Mouse (Mus musculus) midbrain, embryonic 11.5 days (tissue): ENCODE results near the gene Cpa1. TPM values are rescaled to one million over a fixed set of nuclear protein-coding genes. Genes with fewer than 3 reads are reported as not detected.

Source experiments
- ATAC-seq: fragments of 200-750 bp; cut with Nextera tagmentation; 2 replicates; pipeline ENCODE4 v1.8.0; 2017; ENCODE audit warnings: moderate TSS enrichment, moderate library complexity; ENCODE audit not compliant: low FRiP score
- DNase-seq: peaks from one replicate; pipeline ENCODE4 v3.0.0; 2015; ENCODE audit warnings: low spot score; ENCODE audit errors: missing footprints
- H3K27ac ChIP-seq: fragments of 300-500 bp; sonication (generic); 2 replicates; pipeline ENCODE4 v1.5.1; 2014; ENCODE audit warnings: low read depth, low read length
- H3K27me3 ChIP-seq: fragments of 300-500 bp; sonication (generic); 2 replicates; pipeline ENCODE4 v1.6.1; 2014; ENCODE audit warnings: mild to moderate bottlenecking, low read length, moderate library complexity, mixed read lengths; ENCODE audit not compliant: control insufficient read depth, insufficient read depth
- H3K36me3 ChIP-seq: fragments of 300-500 bp; sonication (generic); 2 replicates; pipeline ENCODE4 v1.6.1; 2014; ENCODE audit warnings: mild to moderate bottlenecking, low read length, moderate library complexity, mixed read lengths; ENCODE audit not compliant: control insufficient read depth, insufficient read depth
- H3K4me1 ChIP-seq: fragments of 300-500 bp; sonication (generic); 2 replicates; pipeline ENCODE4 v1.6.1; 2014; ENCODE audit warnings: low read length; ENCODE audit not compliant: control insufficient read depth, insufficient read depth
- H3K4me2 ChIP-seq: fragments of 300-500 bp; sonication (generic); 2 replicates; pipeline ENCODE4 v1.6.1; 2014; ENCODE audit warnings: mild to moderate bottlenecking, moderate library complexity
- H3K4me3 ChIP-seq: fragments of 300-500 bp; sonication (generic); 2 replicates; pipeline ENCODE4 v1.5.1; 2014; ENCODE audit warnings: low read depth, low read length
- H3K9ac ChIP-seq: fragments of 300-500 bp; sonication (generic); 2 replicates; pipeline ENCODE4 v1.6.1; 2014; ENCODE audit warnings: low read length
- H3K9me3 ChIP-seq: fragments of 300-500 bp; sonication (generic); 2 replicates; pipeline ENCODE4 v1.6.1; 2016; ENCODE audit warnings: low read length; ENCODE audit not compliant: control insufficient read depth
- WGBS: fragments of 180-500 bp; shearing (Covaris S2); extraction: QIAGEN DNeasy Blood & Tissue Kit; methylation state at CpG from one replicate; pipeline ENCODE4 v1.1.7; 2014; 5-methylcytosine and 5-hydroxymethylcytosine counted together
- polyA plus RNA-seq: library from polyadenylated mRNA; unstranded; fragments of >200 nt; fragmentation: Nextera tagmentation; extraction: Ambion mirVana; gene quantifications from 2 replicates; pipeline ENCODE4 v1.2.1, GENCODE M21; 2014

Gene Cpa1
- polyA plus RNA-seq, 1 experiment from 2014 or later, result 0.08 TPM

DNA sequence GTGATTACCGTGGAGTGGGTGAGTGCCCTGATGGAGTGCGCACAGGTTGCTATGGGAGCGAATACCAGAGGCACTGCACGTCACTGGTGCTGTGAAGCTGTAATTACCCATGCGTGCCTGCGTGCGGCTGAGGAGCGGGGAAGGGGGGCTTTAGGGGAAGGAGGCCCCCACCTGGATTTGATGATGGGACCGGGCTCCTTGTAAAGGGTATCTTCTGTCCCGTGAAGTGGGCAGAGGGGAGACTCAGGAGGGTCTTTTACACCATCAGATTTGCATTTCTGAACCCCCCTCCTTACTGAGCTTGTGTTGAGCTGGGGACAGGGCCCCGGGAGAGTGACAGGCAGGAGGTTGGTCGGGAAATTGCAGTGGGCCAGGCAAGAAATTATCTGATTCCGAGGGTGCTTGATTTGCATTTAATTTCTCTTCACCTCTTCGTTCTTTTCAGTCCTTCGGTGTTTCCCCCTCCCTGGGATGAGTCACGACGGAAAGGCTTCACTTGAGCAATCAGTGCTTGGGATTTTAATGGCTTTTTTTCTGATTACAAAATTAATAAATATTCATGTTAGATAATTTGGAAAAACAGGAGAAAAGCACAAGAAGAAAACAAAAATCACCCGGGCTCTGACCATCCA is 20.9 kb upstream of the Cpa1 start:
- Histone ChIP-seq H3K9me3 (no peaks in the 10 kb centered on the region), H3K4me2 (peak overlapping the region; percentile 46), H3K27ac (peak overlapping the region; percentile 94), H3K9ac (peak overlapping the region; percentile 61), H3K4me3 (0 out of 2 replicates have a peak overlapping the region, but pooled peaks have one; percentile 11), H3K36me3 (no peaks in the 10 kb centered on the region), H3K27me3 (no peaks in the 10 kb centered on the region), H3K4me1 (peaks cover 53% of the 10 kb centered on the region)
- peak; percentile 81 for ATAC-seq
- WGBS, result 2% methylated on average over 18 of the region's 18 CpGs
- peak; percentile 97 for DNase-seq

DNA sequence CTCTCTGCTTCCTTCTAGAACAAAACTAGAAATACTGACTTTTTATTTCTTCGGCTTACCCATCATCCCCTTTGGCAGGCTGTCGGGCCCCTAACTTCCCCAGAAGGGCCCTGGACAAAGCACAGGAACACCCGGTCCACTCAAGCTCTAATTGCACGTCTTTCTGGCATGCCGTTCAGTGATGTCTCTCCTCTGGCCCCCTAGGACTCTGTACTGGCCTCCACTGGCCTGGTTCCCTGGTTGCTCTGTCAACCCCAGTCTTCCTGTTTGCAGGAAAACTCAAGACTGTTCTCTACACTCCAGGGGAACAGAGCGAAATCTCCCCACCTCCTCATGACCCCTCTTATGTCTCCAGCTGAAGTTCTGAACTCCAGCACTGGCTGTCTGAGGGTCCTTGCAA is 20.3 kb upstream of the Cpa1 start:
- ATAC-seq (no peak), DNase-seq (peak; percentile 90)
- H3K9me3 ChIP-seq, result no peaks in the 10 kb centered on the region
- peak overlapping the region; percentile 46; the same call in 1 of the 2 replicates for H3K4me2 ChIP-seq
- H3K27me3 ChIP-seq, result no peaks in the 10 kb centered on the region
- H3K9ac ChIP-seq, result peak overlapping the region; percentile 61
- H3K4me3 ChIP-seq, result no peak overlapping the region
- peaks cover 53% of the 10 kb centered on the region for H3K4me1 ChIP-seq
- no peaks in the 10 kb centered on the region for H3K36me3 ChIP-seq
- peak overlapping the region; percentile 94 for H3K27ac ChIP-seq
- 18% methylated on average over 6 of the region's 6 CpGs for WGBS

DNA sequence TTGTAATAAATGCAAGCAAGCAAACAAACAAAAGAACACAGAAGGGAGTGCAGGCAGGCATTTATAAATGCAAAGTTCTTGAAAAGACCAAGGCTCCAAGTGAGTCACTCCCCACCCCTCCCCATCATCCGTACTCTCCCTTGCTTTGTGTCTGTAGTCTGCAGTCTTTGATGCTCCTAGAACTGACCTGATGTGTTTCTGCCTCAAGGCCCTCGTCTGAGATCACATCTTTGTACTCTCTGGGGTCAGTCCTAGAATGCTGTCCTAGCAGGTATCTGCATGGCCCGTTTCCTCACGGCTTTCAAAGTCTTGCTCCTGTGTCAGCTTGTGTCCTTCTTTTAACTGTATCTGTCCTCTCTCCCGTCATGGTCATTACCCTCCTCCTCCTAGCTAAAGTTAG is 19.4 kb upstream of the Cpa1 start:
- 59% methylated on average over 5 of the region's 5 CpGs for WGBS
- Histone ChIP-seq H3K4me1 (peaks cover 48% of the 10 kb centered on the region), H3K36me3 (no peaks in the 10 kb centered on the region), H3K4me3 (no peak overlapping the region), H3K9me3 (no peaks in the 10 kb centered on the region), H3K27ac (peak overlapping the region; percentile 94; the same call in 1 of the 2 replicates), H3K27me3 (no peaks in the 10 kb centered on the region), H3K9ac (no peak overlapping the region), H3K4me2 (no peak overlapping the region)
- ATAC-seq (no peak), DNase-seq (no peak)

GRCm38 (mm10) chr6:30620591-30620990 is 18.4 kb upstream of the Cpa1 start:
- H3K27me3 ChIP-seq, result no peaks in the 10 kb centered on the region
- no peak for ATAC-seq
- no peak overlapping the region for H3K9ac ChIP-seq
- no peaks in the 10 kb centered on the region for H3K9me3 ChIP-seq
- H3K4me2 ChIP-seq, result no peak overlapping the region
- H3K4me3 ChIP-seq, result no peak overlapping the region
- peaks cover 39% of the 10 kb centered on the region for H3K4me1 ChIP-seq
- no peak for DNase-seq
- WGBS, result 84% methylated on average over 4 of the region's 4 CpGs
- no peak overlapping the region for H3K27ac ChIP-seq
- H3K36me3 ChIP-seq, result no peaks in the 10 kb centered on the region

DNA sequence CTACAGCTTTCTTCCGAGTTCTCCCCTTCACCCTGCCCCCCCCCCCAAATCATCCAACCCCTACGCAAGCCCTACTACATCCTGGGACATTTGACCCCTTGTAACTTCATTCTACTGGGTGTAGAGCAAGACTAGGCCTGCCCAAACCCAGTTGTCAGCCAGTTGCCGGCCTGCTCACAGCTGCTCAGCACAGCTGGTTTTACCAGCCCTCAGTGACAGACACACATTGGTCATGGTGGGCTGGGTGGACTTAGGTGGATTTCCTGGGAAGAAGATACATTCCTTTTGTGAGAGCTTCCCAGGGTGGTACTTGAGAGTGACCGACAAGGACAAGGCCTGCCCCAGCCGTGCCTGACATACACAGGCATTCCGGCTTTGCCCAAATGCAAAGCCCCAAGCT is 18.0 kb upstream of the Cpa1 start:
- Histone ChIP-seq H3K4me1 (peaks cover 35% of the 10 kb centered on the region), H3K27ac (no peak overlapping the region)
- WGBS, result 95% methylated on average over 6 of the region's 6 CpGs

DNA sequence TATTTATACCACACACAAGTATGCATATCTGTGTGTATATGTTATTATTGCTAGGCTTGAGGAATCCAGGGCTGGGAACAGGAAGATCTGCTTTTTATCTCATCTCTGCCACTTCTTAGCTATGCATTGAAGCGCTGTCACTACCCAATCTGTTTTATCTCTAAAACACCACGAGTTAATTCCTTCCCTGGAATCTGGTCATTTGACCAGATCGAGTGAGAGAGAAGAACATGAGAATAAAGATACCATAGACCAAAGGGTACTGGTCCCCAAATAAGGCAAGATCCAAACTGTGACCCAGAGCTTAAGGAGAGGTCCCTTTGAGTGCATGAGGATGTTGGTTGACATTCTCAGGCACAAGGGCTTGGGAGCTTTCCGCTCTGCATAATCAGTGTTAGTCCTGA is 17.0 kb upstream of the Cpa1 start:
- no peak overlapping the region for H3K4me2 ChIP-seq
- no peak overlapping the region for H3K27ac ChIP-seq

More for the DNA sequence above, 18.0 kb upstream of the Cpa1 start:
- DNase-seq, result no peak
- no peaks in the 10 kb centered on the region for H3K36me3 ChIP-seq
- ATAC-seq, result no peak
- H3K9me3 ChIP-seq, result no peaks in the 10 kb centered on the region
- H3K4me3 ChIP-seq, result no peak overlapping the region
- H3K9ac ChIP-seq, result no peak overlapping the region
- H3K27me3 ChIP-seq, result no peaks in the 10 kb centered on the region
- H3K4me2 ChIP-seq, result no peak overlapping the region

DNA sequence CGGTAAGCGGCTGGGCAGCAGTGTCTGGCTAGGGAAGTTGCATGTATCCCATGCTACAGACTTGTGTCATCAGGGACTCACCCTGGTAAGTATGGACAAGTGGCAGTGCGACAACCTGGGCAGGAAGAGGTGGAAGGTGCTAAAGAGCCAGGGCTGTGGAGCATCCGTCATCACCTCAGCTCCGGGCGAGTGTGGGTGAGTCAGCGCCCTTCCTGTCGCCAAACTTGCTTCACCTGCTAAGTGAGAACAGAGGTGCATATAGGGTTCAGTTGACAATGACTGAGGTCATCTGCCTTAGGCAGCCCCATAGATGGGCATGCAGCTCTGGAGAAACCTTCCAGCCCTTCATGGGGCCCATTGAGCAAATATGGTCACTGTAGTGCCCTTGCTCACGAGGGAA is 14.3 kb upstream of the Cpa1 start:
- ATAC-seq (no peak), DNase-seq (no peak)
- Histone ChIP-seq H3K4me1 (no peaks in the 10 kb centered on the region), H3K27ac (no peak overlapping the region), H3K4me3 (no peak overlapping the region), H3K9ac (no peak overlapping the region), H3K27me3 (no peaks in the 10 kb centered on the region), H3K36me3 (no peaks in the 10 kb centered on the region), H3K4me2 (no peak overlapping the region), H3K9me3 (no peaks in the 10 kb centered on the region)
- WGBS, result 93% methylated on average over 9 of the region's 9 CpGs

More for the DNA sequence above, 17.0 kb upstream of the Cpa1 start:
- no peaks in the 10 kb centered on the region for H3K36me3 ChIP-seq
- H3K4me1 ChIP-seq, result peaks cover 25% of the 10 kb centered on the region
- no peak overlapping the region for H3K4me3 ChIP-seq
- DNase-seq (no peak), ATAC-seq (no peak)
- 82% methylated on average over 4 of the region's 4 CpGs for WGBS
- no peak overlapping the region for H3K9ac ChIP-seq
- no peaks in the 10 kb centered on the region for H3K27me3 ChIP-seq
- H3K9me3 ChIP-seq, result no peaks in the 10 kb centered on the region

- Histone ChIP-seq H3K9me3 (no peaks in the 10 kb centered on the region), H3K27me3 (no peaks in the 10 kb centered on the region), H3K9ac (no peak overlapping the region), H3K27ac (no peak overlapping the region), H3K36me3 (no peaks in the 10 kb centered on the region), H3K4me1 (no peaks in the 10 kb centered on the region), H3K4me2 (no peak overlapping the region), H3K4me3 (no peak overlapping the region)
- ATAC-seq (no peak), DNase-seq (no peak)
- WGBS, result 56% methylated on average over 6 of the region's 6 CpGs
Observed at GRCm38 (mm10) chr6:30628152-30628551, 10.9 kb upstream of the Cpa1 start.

DNA sequence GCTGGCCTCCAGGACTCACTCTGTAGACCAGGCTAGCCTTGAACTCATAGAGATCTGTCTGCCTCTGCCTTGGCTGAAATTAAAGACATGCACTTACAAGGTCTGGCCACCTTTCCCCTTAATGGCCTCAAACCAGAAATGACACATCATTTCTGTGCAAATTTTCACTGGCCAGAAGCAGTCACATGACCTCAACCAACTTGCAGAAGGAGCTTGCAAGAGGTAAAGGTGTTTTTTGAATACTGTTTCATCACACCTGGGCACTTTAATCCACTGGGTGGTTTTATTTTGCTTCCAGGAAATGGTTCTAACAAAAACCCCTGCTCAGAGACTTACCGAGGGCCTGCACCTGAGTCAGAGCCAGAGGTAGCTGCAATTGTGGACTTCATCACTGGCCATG is 9.0 kb upstream of the Cpa1 start:
- ATAC-seq (no peak), DNase-seq (no peak)
- no peaks in the 10 kb centered on the region for H3K36me3 ChIP-seq
- WGBS, result 100% methylated on average over 1 of the region's 1 CpGs
- no peaks in the 10 kb centered on the region for H3K9me3 ChIP-seq
- H3K4me2 ChIP-seq, result no peak overlapping the region
- H3K4me1 ChIP-seq, result no peaks in the 10 kb centered on the region
- no peak overlapping the region for H3K27ac ChIP-seq
- no peaks in the 10 kb centered on the region for H3K27me3 ChIP-seq
- no peak overlapping the region for H3K4me3 ChIP-seq
- no peak overlapping the region for H3K9ac ChIP-seq
